Mouse (Mus musculus) layer of hippocampus, adult 9-10 months (tissue): Measurements from ENCODE around the gene Hes6.

Experiments
- DNase-seq: peaks from one replicate; pipeline ENCODE4 v3.0.0; 2022; ENCODE audit warnings: low spot score

Gene Hes6

GRCm38 (mm10) chr1:91405406-91406169 lies 8.2 kb downstream of the Hes6 start:
- no peak for DNase-seq

- no peak for DNase-seq
These were observed 8.9 kb downstream of the Hes6 start for GRCm38 (mm10) chr1:91404976-91405375.

DNA sequence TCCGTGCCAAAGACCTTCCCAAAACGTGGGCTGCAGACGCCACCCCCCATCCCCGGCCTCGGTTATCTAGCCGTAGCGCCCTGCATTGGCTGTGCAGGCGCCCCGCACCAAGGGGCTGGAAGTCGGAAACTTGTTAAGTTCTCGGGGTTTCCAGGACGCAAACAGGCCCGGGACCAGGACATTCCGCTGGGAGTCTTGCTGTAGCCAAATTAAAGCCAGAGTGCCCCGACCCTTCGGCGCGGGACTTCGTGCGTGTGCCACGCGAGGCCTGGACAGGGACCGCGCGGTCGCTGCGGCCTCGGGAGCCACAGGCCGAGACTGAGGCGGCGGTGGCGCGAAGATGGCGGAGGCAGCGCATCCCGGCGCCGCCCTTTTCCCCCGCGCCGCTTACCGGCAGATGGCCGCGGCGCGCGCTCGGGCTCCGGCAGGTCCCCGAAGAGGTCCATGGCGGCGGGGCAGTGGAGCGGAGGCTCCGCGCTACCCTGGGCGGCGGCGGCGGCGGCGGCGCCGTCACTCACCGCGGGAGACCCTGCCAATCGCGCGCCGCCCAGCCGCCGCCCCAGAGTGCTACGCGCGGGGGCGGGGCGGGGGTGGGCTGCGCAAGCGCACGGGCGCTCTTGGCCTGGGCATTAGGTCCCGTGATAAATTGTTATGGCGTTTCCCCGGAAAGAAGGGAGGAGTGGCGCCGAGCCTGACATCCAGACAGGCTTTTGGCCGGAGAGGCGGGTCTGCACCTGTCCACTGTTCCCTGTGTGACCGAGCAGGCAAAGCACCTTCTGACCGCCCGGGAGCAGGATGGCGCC lies 15.4 kb downstream of the Hes6 start, which contains the start of gene Ilkap:
TSS of gene Ilkap (minus strand) at position 556 of the 803 bp plus-strand sequence.
- no peak for DNase-seq

- DNase-seq = no peak
These were observed 15.9 kb downstream of the Hes6 start for GRCm38 (mm10) chr1:91397927-91398259.

DNA sequence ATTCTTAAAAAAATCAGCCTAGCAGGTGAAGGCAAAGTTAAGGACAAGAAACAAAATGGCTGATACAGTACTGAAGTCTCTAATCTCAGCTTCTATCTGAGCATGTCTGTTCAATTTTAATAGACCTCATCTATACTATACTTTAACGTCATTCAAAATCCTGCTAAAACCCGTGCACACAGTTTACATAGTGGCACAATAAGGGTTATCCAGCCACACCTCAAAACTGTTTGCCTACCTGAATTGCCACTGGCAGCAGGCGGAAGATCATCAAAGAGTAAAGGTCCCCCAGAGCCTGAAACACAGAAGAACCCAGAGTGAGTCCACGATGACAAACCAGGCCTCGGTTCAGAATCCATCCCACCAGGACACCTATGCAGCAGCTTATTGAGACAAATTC lies 23.5 kb downstream of the Hes6 start:
- no peak for DNase-seq

GRCm38 (mm10) chr1:91381091-91381471 lies 32.8 kb downstream of the Hes6 start:
- no peak for DNase-seq

DNA sequence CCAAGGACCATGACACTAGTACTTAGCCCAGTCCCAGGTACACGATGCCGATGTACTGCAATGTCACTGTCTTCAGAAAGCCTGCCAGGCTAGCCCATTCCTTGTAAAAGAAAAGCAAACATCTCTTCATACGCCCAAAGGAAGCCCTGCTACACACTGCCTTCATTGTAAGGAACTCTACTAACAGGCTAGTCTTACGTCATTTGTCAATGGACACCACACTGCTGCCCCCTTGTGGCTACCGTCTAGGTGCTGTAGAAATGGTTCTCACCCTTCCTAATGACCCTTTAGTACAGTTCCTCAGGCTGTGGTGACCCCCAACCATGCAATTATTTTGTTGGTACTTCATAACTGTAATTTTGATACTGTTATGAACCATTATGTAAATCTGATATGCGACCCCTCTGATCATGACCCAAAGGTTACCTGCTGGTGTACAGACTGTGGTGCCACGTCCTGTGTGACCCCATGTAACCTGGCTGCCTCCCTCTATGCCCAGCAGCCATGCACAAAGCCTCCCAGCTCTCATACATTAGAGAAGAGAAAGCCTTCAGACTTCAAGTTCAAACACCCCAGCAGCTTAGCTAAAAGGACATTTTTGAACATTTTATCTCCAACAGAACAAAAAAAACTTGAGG lies 33.3 kb downstream of the Hes6 start:
- DNase-seq = peak; percentile 55

GRCm38 (mm10) chr1:91373414-91373835 lies 40.4 kb downstream of the Hes6 start:
- DNase-seq = no peak

DNA sequence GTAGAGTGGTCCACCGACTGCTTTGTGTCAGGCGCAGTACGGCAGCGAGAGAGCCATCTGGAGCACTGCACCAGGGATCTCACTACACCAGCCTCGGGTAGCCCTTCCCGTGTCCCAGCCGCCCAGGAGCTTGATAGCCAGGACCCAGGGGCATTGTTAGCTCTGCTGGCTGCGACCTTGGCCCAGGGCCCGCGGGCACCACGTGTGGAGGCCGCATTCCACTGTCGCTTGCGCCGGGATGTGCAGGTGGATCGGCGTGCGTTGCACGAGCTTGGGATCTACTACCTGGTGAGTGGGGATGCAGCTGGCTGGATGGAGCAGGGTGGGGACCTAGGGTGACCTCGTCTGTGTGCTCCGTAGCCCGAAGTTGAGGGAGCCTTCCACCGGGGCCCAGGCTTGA lies 43.8 kb downstream of the Hes6 start:
- no peak for DNase-seq

GRCm38 (mm10) chr1:91369408-91369807 lies 44.4 kb downstream of the Hes6 start:
- no peak for DNase-seq

GRCm38 (mm10) chr1:91367295-91367694 lies 46.5 kb downstream of the Hes6 start:
- DNase-seq = no peak

DNA sequence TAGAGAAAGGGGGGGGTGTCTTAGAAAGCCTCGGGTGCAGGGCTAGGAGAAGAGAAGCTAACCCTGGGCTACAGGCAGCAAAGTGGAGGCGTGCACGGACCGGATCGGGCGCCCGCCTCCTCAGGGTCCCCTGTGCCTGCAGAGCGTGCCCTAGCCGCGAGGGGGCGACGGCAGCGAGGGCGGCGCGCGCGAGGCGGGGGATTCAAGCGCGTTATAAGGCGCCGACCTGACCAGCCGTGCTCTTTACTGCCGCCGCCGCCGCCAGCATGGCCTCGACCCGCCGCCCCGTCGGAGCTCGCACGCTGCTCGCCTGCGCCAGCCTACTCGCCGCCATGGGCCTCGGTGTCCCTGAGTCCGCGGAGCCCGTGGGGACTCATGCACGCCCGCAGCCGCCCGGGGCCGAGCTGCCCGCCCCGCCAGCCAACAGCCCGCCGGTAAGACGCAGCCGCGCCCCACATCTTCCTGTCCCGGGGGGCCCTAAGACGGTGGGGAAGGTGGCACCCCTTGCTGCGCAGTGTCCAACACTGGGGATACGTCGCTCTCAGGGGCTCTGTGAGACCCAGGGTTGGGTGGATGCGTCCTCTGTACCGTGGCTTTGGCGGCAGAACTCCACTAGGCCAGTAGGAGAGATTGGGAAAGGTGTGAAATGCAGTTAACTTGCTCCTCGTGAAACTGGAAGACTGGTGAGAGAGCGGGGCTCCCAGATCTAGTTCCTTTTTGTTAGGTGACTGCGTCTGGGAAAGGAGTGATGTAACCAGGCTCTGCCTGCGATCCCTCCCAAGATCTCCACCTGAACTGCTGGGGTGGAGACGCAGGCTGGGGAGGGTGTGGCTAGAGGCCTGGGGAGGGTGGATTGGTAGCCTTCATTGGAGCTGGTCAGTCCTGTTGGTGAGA lies 47.4 kb downstream of the Hes6 start, which contains the start of gene Erfe:
TSS of gene Erfe (plus strand) at position 216 of the 894 bp plus-strand sequence.
- DNase-seq = no peak

- DNase-seq = no peak
These were observed 48.0 kb downstream of the Hes6 start for GRCm38 (mm10) chr1:91365816-91366214.

DNA sequence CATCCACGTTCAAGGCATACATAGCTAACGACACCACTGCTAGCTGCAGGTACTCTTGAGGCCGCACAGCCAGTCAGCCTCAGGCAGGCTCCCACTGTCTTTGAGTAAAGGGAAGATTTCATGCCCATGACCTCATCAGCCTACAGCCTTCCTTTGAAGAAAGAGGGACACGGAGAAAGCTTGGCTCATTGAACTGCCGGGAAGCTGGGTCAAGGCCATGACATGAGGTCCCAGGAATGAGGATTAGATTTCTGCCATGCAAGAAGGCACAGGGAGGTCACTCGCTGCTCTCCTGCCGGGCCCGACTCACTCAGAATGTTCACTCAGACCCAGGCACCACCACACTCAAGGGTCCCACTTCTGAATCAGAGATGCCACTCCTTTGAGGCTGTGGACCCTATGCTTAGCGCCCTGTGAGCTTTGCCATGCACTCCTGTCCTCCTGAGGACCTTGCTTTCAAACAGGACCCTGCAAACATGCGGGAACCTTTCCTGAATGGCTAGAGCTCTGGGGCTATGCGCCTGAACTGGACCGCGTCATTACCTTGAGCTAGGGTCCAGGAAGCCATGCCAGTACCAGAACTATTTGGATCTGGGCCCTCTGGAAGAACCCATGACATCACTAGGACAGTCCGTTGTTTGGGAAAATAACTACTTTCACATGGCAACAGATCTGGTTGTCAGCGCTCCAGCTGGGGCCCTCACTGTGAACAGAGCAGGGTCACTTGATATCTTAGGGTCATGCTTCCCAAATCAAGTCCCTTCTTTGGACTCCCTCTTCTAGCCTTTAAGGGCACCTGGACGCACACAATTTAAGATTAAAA lies 48.8 kb downstream of the Hes6 start:
- no peak for DNase-seq

DNA sequence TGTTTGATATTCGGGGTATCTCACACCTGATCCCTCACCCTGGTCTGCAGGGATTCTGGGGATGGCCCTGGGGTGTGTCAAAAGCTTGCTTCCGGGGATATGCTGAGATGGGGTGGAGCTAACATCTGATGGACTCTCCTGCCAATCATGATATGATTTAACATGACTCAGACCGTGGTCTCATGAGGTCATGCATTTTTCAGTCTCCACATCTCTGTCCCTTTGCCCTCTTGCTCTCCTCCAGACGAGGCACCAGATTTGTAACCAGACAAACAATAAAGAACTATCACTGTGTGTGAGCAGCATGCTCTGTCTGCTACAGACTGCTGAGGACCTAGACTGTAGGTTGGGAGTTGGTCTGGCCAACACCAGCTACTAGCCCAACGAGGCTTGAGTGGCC lies 51.7 kb downstream of the Hes6 start:
- DNase-seq = no peak
